Mouse (Mus musculus) midbrain, embryonic 14.5 days (tissue): Measurements from ENCODE around the gene Cbfa2t3. TPM values are rescaled to one million over a fixed set of nuclear protein-coding genes. Genes with fewer than 3 reads are reported as not detected.

Source experiments
- ATAC-seq: fragments of 200-750 bp; cut with Nextera tagmentation; 2 replicates; pipeline ENCODE4 v1.8.0; 2017; ENCODE audit warnings: moderate number of reproducible peaks, moderate library complexity; ENCODE audit not compliant: low FRiP score, low TSS enrichment
- DNase-seq: peaks from one replicate; pipeline ENCODE4 v3.0.0-alpha.2; 2015
- H3K27ac ChIP-seq: fragments of 300-500 bp; sonication (generic); replicated peaks from 2 replicates; pipeline ENCODE4 v1.5.1; 2014; ENCODE audit warnings: mild to moderate bottlenecking, low read depth, low read length, moderate library complexity
- H3K27me3 ChIP-seq: fragments of 300-500 bp; sonication (generic); 2 replicates; pipeline ENCODE4 v1.6.1; 2014; ENCODE audit warnings: low read length, control low read depth, mixed read lengths; ENCODE audit not compliant: control insufficient read depth, insufficient read depth
- H3K36me3 ChIP-seq: fragments of 300-500 bp; sonication (generic); 2 replicates; pipeline ENCODE4 v1.6.1; 2014; ENCODE audit warnings: low read length, control low read depth; ENCODE audit not compliant: control insufficient read depth, insufficient read depth
- H3K4me1 ChIP-seq: fragments of 300-500 bp; sonication (generic); 2 replicates; pipeline ENCODE4 v1.6.1; 2014; ENCODE audit warnings: mild to moderate bottlenecking, antibody characterized with exemption, low read length, control low read depth; ENCODE audit not compliant: control insufficient read depth, insufficient read depth
- H3K4me2 ChIP-seq: fragments of 300-500 bp; sonication (generic); 2 replicates; pipeline ENCODE4 v1.6.1; 2014; ENCODE audit warnings: mild to moderate bottlenecking, low read length, moderate library complexity
- H3K4me3 ChIP-seq: fragments of 300-500 bp; sonication (generic); replicated peaks from 2 replicates; pipeline ENCODE4 v1.5.1; 2014; ENCODE audit warnings: low read depth, low read length
- H3K9ac ChIP-seq: fragments of 300-500 bp; sonication (generic); replicated peaks from 2 replicates; pipeline ENCODE4 v1.6.1; 2014; ENCODE audit warnings: mild to moderate bottlenecking, low read length, moderate library complexity
- H3K9me3 ChIP-seq: fragments of 300-500 bp; sonication (generic); 2 replicates; pipeline ENCODE4 v1.6.1; 2016; ENCODE audit warnings: low read length, control low read depth, mixed read lengths; ENCODE audit not compliant: control insufficient read depth
- WGBS: fragments of 180-500 bp; shearing (Covaris S2); extraction: QIAGEN DNeasy Blood & Tissue Kit; methylation state at CpG from one replicate; pipeline ENCODE4 v1.1.7; 2014; 5-methylcytosine and 5-hydroxymethylcytosine counted together
- microRNA-seq: library from miRNA; unstranded; fragments of <30 nt; microRNA quantifications from one replicate; pipeline ENCODE4, GENCODE M21; 2016
- polyA plus RNA-seq: library from polyadenylated mRNA; unstranded; fragments of >200 nt; fragmentation: Nextera tagmentation; extraction: Ambion mirVana; gene quantifications from 2 replicates; pipeline ENCODE4 v1.2.1, GENCODE M21; 2014

Cbfa2t3 gene
- polyA plus RNA-seq, 1 experiment from 2014 or later, result 25.2 TPM

- no peaks in the 10 kb centered on the region for H3K9me3 ChIP-seq
- H3K9ac ChIP-seq, result no peak overlapping the region
- 0 out of 2 replicates have a peak, but pooled peaks cover 5% of the 10 kb centered on the region for H3K36me3 ChIP-seq
- no peak overlapping the region for H3K4me3 ChIP-seq
- ATAC-seq, result no peak
- no peak overlapping the region for H3K4me2 ChIP-seq
- H3K4me1 ChIP-seq, result peaks cover 21% of the 10 kb centered on the region
- 35% methylated on average over 7 of the region's 7 CpGs for WGBS
- no peaks in the 10 kb centered on the region for H3K27me3 ChIP-seq
- no peak overlapping the region for H3K27ac ChIP-seq
- DNase-seq, result no peak
Observed at GRCm38 (mm10) chr8:122579196-122579595, 119.7 kb downstream of the Cbfa2t3 start.

GRCm38 (mm10) chr8:122577116-122577515, 121.8 kb downstream of the Cbfa2t3 start:
- peak overlapping the region; percentile 80 for H3K9ac ChIP-seq
- no peaks in the 10 kb centered on the region for H3K27me3 ChIP-seq
- WGBS, result 47% methylated on average over 10 of the region's 10 CpGs
- H3K27ac ChIP-seq, result 0 out of 2 replicates have a peak overlapping the region, but pooled peaks have one; percentile 13
- H3K4me2 ChIP-seq, result peak overlapping the region; percentile 88
- H3K9me3 ChIP-seq, result no peaks in the 10 kb centered on the region
- DNase-seq (no peak), ATAC-seq (peak; percentile 15; the same call in 1 of the 2 replicates)
- peak overlapping the region; percentile 57 for H3K4me3 ChIP-seq
- peaks cover 21% of the 10 kb centered on the region for H3K4me1 ChIP-seq
- peaks cover 8% of the 10 kb centered on the region; the same call in 1 of the 2 replicates for H3K36me3 ChIP-seq

GRCm38 (mm10) chr8:122576648-122577022, 122.3 kb downstream of the Cbfa2t3 start, which contains the start of gene Aprt:
Gene Aprt (minus strand): TSS chr8:122576909.
- Histone ChIP-seq H3K36me3 (peaks cover 12% of the 10 kb centered on the region; the same call in 1 of the 2 replicates), H3K9me3 (no peaks in the 10 kb centered on the region), H3K4me1 (peaks cover 21% of the 10 kb centered on the region), H3K27ac (peak within 1 kb of the TSS; percentile 66), H3K4me2 (peak within 1 kb of the TSS; percentile 88), H3K9ac (peak within 1 kb of the TSS; percentile 80), H3K27me3 (no peaks in the 10 kb centered on the region), H3K4me3 (peak within 1 kb of the TSS; percentile 57)
- DNase-seq (peak; percentile 95), ATAC-seq (peak; percentile 89)
- WGBS, result under 1% methylated on average over 39 of the region's 39 CpGs

- Histone ChIP-seq H3K4me2 (peak overlapping the region; percentile 88), H3K27me3 (no peaks in the 10 kb centered on the region), H3K9me3 (no peaks in the 10 kb centered on the region), H3K9ac (peak overlapping the region; percentile 80), H3K4me3 (peak overlapping the region; percentile 57), H3K36me3 (peaks cover 19% of the 10 kb centered on the region), H3K4me1 (peaks cover 21% of the 10 kb centered on the region), H3K27ac (peak overlapping the region; percentile 66)
- DNase-seq (peak; percentile 16), ATAC-seq (no peak; the same call in 1 of the 2 replicates)
- 22% methylated on average over 21 of the region's 21 CpGs for WGBS
Observed at GRCm38 (mm10) chr8:122575735-122576647, 122.9 kb downstream of the Cbfa2t3 start.

- 71% methylated on average over 8 of the region's 8 CpGs for WGBS
- H3K9me3 ChIP-seq, result no peaks in the 10 kb centered on the region
- H3K9ac ChIP-seq, result peak overlapping the region; percentile 80; the same call in 1 of the 2 replicates
- H3K36me3 ChIP-seq, result peaks cover 23% of the 10 kb centered on the region
- H3K27ac ChIP-seq, result no peak overlapping the region
- no peak overlapping the region for H3K4me3 ChIP-seq
- no peaks in the 10 kb centered on the region for H3K27me3 ChIP-seq
- ATAC-seq, result no peak
- peak overlapping the region; percentile 88 for H3K4me2 ChIP-seq
- H3K4me1 ChIP-seq, result peaks cover 21% of the 10 kb centered on the region
- DNase-seq, result no peak
Observed at GRCm38 (mm10) chr8:122575286-122575685, 123.6 kb downstream of the Cbfa2t3 start.

Small RNAs within 50 kb of the gene (microRNA-seq; reads per million reads assigned to microRNA genes)
- not detected for gene Mir6396

Other genes starting within 250 kb of the Cbfa2t3 start
- gene Snai3, start 238.4 kb downstream of the Cbfa2t3 start, polyA plus RNA-seq, result not detected in 2 replicates
- 33.7 and 34.4 TPM in 2 replicates for gene Rnf166, start 223.0 kb downstream of the Cbfa2t3 start, polyA plus RNA-seq
- gene Ctu2, start 223.0 kb downstream of the Cbfa2t3 start, polyA plus RNA-seq, result 80.6 and 93.1 TPM in 2 replicates
- gene Piezo1, start 147.8 kb downstream of the Cbfa2t3 start, polyA plus RNA-seq, result 1.0 and 4.6 TPM in 2 replicates
- gene Cdt1, start 131.1 kb downstream of the Cbfa2t3 start, polyA plus RNA-seq, result 5.9 and 7.6 TPM in 2 replicates
- 146 and 161 TPM in 2 replicates for gene Aprt, start 122.2 kb downstream of the Cbfa2t3 start, polyA plus RNA-seq
- 5.5 and 6.3 TPM in 2 replicates for gene Galns, start 87.6 kb downstream of the Cbfa2t3 start, polyA plus RNA-seq
- 107 and 158 TPM in 2 replicates for gene Trappc2l, start 87.5 kb downstream of the Cbfa2t3 start, polyA plus RNA-seq
- gene Pabpn1l, start 76.4 kb downstream of the Cbfa2t3 start, polyA plus RNA-seq, result not detected in 2 replicates
- 16.3 and 16.8 TPM in 2 replicates for gene Acsf3, start 76.4 kb upstream of the Cbfa2t3 start, polyA plus RNA-seq
- 1.5 and 2.6 TPM in 2 replicates for gene Cdh15, start 148.9 kb upstream of the Cbfa2t3 start, polyA plus RNA-seq